Mouse (Mus musculus) ES-E14 (cell line): Measurements from ENCODE around the gene Ccdc17. TPM values are rescaled to one million over a fixed set of nuclear protein-coding genes. Genes with fewer than 3 reads are reported as not detected.
A peak's percentile ranks its signal among the peaks of the same experiment; 100 is the strongest.

Experiments
- DNase-seq: peaks from one replicate; pipeline ENCODE4 v3.0.0-alpha.2; 2013; ENCODE audit warnings: low read depth, low spot score
- H3K27ac ChIP-seq: 2 replicates; pipeline ENCODE4 v1.5.1; 2012; ENCODE audit warnings: low read depth, mild to moderate bottlenecking, low read length, moderate library complexity, mixed read lengths; ENCODE audit not compliant: poor library complexity, insufficient read depth, severe bottlenecking
- H3K36me3 ChIP-seq: 2 replicates; pipeline ENCODE4 v1.6.1; 2012; ENCODE audit warnings: mild to moderate bottlenecking, low read length, moderate library complexity, mixed read lengths; ENCODE audit not compliant: control insufficient read depth, poor library complexity, insufficient read depth, severe bottlenecking
- H3K4me1 ChIP-seq, 2 experiments: fragments of 150-350 bp in 1 of 2; sonication (generic) in 1 of 2; 2 replicates each; pipeline ENCODE4 v1.6.1; 2012; ENCODE audit warnings: low read length in 2 of 2, mild to moderate bottlenecking in 1 of 2, mixed read lengths in 1 of 2; ENCODE audit not compliant: control insufficient read depth in 2 of 2, insufficient read depth in 2 of 2, poor library complexity in 1 of 2
- H3K4me3 ChIP-seq, 2 experiments: fragments of 150-350 bp in 1 of 2; sonication (generic) in 1 of 2; 2 replicates each; pipeline ENCODE4 v1.5.1; 2012; ENCODE audit warnings: low read length in 2 of 2, low read depth in 1 of 2, mild to moderate bottlenecking in 1 of 2, mixed read lengths in 1 of 2; ENCODE audit not compliant: insufficient read depth in 1 of 2, poor library complexity in 1 of 2, severe bottlenecking in 1 of 2
- H3K9ac ChIP-seq: 2 replicates; pipeline ENCODE4 v1.6.1; 2012; ENCODE audit warnings: low read depth, mild to moderate bottlenecking, low read length, mixed read lengths; ENCODE audit not compliant: poor library complexity, insufficient read depth, severe bottlenecking
- H3K9me3 ChIP-seq: fragments of 150-350 bp; sonication (generic); 2 replicates; pipeline ENCODE4 v1.6.1; 2012; ENCODE audit warnings: low read depth, mild to moderate bottlenecking, low read length; ENCODE audit not compliant: control insufficient read depth, insufficient read depth
- CHD2 ChIP-seq: IDR thresholded peaks from 2 replicates; pipeline ENCODE4 v1.6.1; 2014; ENCODE audit warnings: mild to moderate bottlenecking, low read depth, low read length, inconsistent platforms
- HCFC1 ChIP-seq: IDR thresholded peaks from 2 replicates; pipeline ENCODE4 v1.6.1; 2012; ENCODE audit warnings: low read length, inconsistent platforms, borderline replicate concordance; ENCODE audit not compliant: insufficient read depth
- MAFK ChIP-seq: IDR thresholded peaks from 2 replicates; pipeline ENCODE4 v1.6.1; 2014; ENCODE audit warnings: mild to moderate bottlenecking, low read depth, low read length, inconsistent platforms; ENCODE audit not compliant: insufficient read depth
- ZC3H11A ChIP-seq: IDR thresholded peaks from 2 replicates; pipeline ENCODE4 v1.6.1; 2012; ENCODE audit warnings: low read depth, mild to moderate bottlenecking, inconsistent platforms, low read length, borderline replicate concordance
- ZNF384 ChIP-seq: IDR thresholded peaks from 2 replicates; pipeline ENCODE4 v1.6.1; 2012; ENCODE audit warnings: low read depth, low read length, inconsistent platforms
- in situ Hi-C, 2 experiments: fragments of 600-800 bp; cut with MboI; formaldehyde crosslinking; loops; one replicate each; pipeline ENCODE4 v1.15.1; 2025; ENCODE audit warnings: low sequenced_read_pairs in 2 of 2, inconsistent platforms in 1 of 2; ENCODE audit not compliant: unreplicated experiment in 2 of 2
- total RNA-seq: library from RNA; depleted of rRNA; stranded (reverse); fragments of 300-350 nt; gene quantifications from 2 replicates; pipeline ENCODE4 v1.2.3, GENCODE M21; 2012

Ccdc17 gene
- total RNA-seq, 1 experiment, result 2.9 TPM

- H3K4me1 ChIP-seq, result no peaks in the 10 kb centered on the region; a peak in 1 of 4 replicates
- peak; percentile 88 for DNase-seq
- in situ Hi-C loops, result no loop called here
- H3K36me3 ChIP-seq, result peaks cover 4% of the 10 kb centered on the region; the same call in 1 of the 2 replicates
- peak overlapping the region; percentile 98 for H3K9ac ChIP-seq
- peak; percentile 94 for TF ChIP-seq HCFC1
- TF ChIP-seq CHD2, result no peak
- peak overlapping the region; percentile 96 to 98 for H3K4me3 ChIP-seq
- peak overlapping the region; percentile 89 for H3K27ac ChIP-seq
- H3K9me3 ChIP-seq, result no peaks in the 10 kb centered on the region
Observed at GRCm38 (mm10) chr4:116556561-116557305, 39.7 kb upstream of the Ccdc17 start.

- H3K4me1 ChIP-seq, result no peaks in the 10 kb centered on the region; a peak in 1 of 4 replicates
- in situ Hi-C loops, result no loop called here
- TF ChIP-seq ZNF384 (no peak), HCFC1 (0 out of 2 replicates have a peak, but pooled peaks have one; percentile 64)
- peaks cover 2% of the 10 kb centered on the region; the same call in 1 of the 2 replicates for H3K36me3 ChIP-seq
- H3K9ac ChIP-seq, result peak within 1 kb of the TSS; percentile 98
- DNase-seq, result peak; percentile 89
- H3K27ac ChIP-seq, result peak within 1 kb of the TSS; percentile 89
- H3K4me3 ChIP-seq, result peak within 1 kb of the TSS; percentile 96 to 98
- no peaks in the 10 kb centered on the region for H3K9me3 ChIP-seq
Observed at GRCm38 (mm10) chr4:116557306-116558121, 38.9 kb upstream of the Ccdc17 start, which contains the start of gene Gpbp1l1. Gene Gpbp1l1, plus strand, starts transcription at chr4:116557658.

GRCm38 (mm10) chr4:116558151-116558882, 38.1 kb upstream of the Ccdc17 start:
- DNase-seq, result no peak
- TF ChIP-seq CHD2, result no peak
- TF ChIP-seq ZC3H11A, result no peak
- TF ChIP-seq HCFC1, result no peak
- TF ChIP-seq ZNF384, result no peak
- TF ChIP-seq MAFK, result no peak
- peak overlapping the region; percentile 91 to 96 for H3K4me3 ChIP-seq
- peak overlapping the region; percentile 89; the same call in 1 of the 2 replicates for H3K27ac ChIP-seq
- H3K9me3 ChIP-seq, result no peaks in the 10 kb centered on the region
- H3K4me1 ChIP-seq, result no peaks in the 10 kb centered on the region; a peak in 1 of 4 replicates
- peak overlapping the region; percentile 95 for H3K9ac ChIP-seq
- peaks cover 1% of the 10 kb centered on the region; the same call in 1 of the 2 replicates for H3K36me3 ChIP-seq
- in situ Hi-C loops, result no loop called here

- H3K4me3 ChIP-seq, result peak overlapping the region in 1 of 2 experiments; percentile 90; a peak in 1 of 4 replicates
- H3K36me3 ChIP-seq, result peaks cover 12% of the 10 kb centered on the region
- no peaks in the 10 kb centered on the region for H3K9me3 ChIP-seq
- no peak overlapping the region for H3K27ac ChIP-seq
- in situ Hi-C loops, result no loop called here
- H3K9ac ChIP-seq, result no peak overlapping the region
- peaks cover 0 to 2% of the 10 kb centered on the region in 2 experiments; a peak in 1 of 4 replicates for H3K4me1 ChIP-seq
- no peak for TF ChIP-seq HCFC1
- no peak for TF ChIP-seq ZC3H11A
- TF ChIP-seq CHD2, result no peak
- TF ChIP-seq MAFK, result no peak
- peak; percentile 34; the same call in 1 of the 2 replicates for TF ChIP-seq ZNF384
- DNase-seq, result no peak
Observed at GRCm38 (mm10) chr4:116595793-116596192, 661 bp upstream of the Ccdc17 start.
